Mouse (Mus musculus) myocyte (in vitro differentiated cells): ENCODE results near the gene Zfp800.

Experiments used
- POLR2A ChIP-seq: IDR thresholded peaks from one replicate; pipeline ENCODE4 v1.6.1; 2011; ENCODE audit warnings: low read depth, mild to moderate bottlenecking, control low read depth, moderate library complexity; ENCODE audit not compliant: insufficient read length
- TCF3 ChIP-seq: IDR thresholded peaks from one replicate; pipeline ENCODE4 v1.6.1; 2011; ENCODE audit warnings: low read depth, control low read depth; ENCODE audit not compliant: insufficient read length

DNA sequence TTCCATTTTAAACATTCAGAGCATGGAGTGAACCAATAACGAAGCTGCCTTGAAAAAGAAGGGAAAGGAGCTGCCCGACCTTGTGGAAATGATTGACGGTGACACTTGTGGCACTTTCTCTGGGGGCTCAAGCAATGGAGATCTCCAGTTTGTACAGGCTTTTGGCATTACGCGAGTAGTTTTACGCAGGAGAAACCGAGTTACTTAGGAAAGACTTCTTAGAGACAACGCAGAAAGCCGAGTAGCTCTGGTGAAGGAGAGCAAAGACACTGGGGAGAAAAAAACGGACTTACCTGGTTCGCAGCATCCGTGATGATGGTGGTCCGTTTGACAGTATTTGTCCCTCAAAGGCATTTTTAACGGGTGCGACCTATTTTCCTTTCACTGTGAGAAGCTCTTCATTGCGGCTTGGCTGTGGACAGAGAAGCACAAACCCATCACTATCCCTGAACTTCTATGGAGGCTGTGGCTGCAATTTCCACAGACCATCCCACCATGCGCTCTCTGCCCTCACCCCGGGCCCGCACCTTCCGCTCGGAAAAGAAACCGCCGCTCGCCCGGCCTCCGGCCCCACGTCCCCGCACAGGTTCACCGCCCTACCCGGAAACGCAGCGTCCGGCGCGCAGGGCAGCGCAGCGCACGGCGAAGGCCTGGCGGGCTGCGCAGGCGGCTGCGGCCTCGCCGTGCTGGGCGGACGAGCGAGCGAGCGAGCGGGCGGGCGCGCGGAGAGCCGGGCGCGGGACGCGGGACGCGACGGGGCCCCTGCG lies 137.2 kb downstream of the Zfp800 start:
- TF ChIP-seq TCF3 (no peak), POLR2A (peak; percentile 11)
